ENCODE assay signal across 8 mouse cellular contexts in the genomic region with DNA sequence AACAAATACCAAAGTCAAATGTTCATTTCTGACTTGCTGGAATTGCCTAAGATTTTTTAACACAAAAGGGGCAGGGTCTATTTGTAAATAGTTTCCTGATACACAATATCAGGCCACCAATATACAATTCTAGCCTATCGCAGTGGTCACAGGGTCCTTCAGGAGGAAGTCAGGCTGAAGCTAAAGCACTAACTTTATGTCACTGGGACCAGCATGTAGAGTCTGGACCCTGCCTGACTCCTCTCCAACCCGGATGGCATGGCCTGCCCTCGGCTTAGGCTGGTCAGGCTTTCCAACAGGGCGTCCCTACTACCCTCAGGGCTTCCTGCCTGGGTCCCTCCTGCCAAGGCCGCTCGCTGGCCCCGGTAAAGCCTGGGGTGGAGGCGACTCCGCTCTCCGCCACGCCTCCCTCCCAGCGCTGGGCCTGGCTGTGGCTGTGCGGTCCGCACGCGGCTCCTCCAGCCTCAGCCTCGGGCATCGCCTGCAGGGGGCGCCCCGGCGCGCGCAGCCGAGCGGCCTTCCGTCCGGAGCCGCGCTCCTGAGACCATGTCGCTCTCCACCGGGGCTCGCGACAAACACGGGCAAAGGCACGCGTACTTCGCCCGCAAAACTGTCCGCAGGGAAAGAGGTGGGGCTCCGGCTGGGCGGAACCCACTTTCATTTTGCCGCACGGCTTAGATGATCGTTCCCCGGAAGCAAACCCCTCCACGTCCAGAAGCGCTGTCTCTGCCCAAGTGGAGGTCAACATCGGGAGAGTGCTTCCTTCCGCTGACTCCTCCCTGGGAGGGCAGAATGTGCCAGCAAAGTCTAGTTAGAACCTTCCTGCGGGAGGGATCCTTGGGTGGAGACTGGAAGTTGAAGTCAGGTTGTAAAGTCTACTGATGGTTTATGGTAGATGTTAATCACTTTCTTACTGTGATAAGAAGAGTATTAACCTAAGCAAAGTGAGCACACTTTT. TPM values are rescaled to one million over a fixed set of nuclear protein-coding genes. Genes with fewer than 3 reads are reported as not detected.
DNase-seq lines count a peak whose midpoint lies in the region; ATAC-seq and TF ChIP-seq lines count a peak whose summit lies in the region.
"Not testable (repeated sequence)": the region's sequence is repeated elsewhere in the genome, so short reads cannot be mapped to it uniquely, and the experiment has no call there.

No protein-coding gene starts in this region.

- H3K4me1 ChIP-seq in bone marrow macrophage, adult 2 months (ENCODE audit: control insufficient read depth, insufficient read depth, low read length); embryonic facial prominence, embryonic 15.5 days; kidney, embryonic 14.5 days (ENCODE audit: control insufficient read depth, insufficient read depth, low read length); limb, embryonic 14.5 days (ENCODE audit: control insufficient read depth, insufficient read depth, low read length); midbrain, embryonic 16.5 days (ENCODE audit: control insufficient read depth, insufficient read depth, low read length): not testable (repeated sequence)

- not testable (repeated sequence) for TF ChIP-seq CTCF in bone marrow macrophage, adult 2 months (IDR thresholded peaks at IDR 0.05; ENCODE audit: low read depth, low read length)

- peak overlapping the region; percentile 62 for H3K4me2 ChIP-seq in embryonic facial prominence, embryonic 15.5 days (replicated peaks)
- peak overlapping the region; percentile 45 for H3K4me2 ChIP-seq in kidney, embryonic 14.5 days (replicated peaks; ENCODE audit: low read depth, low read length)
- H3K4me2 ChIP-seq in limb, embryonic 14.5 days (replicated peaks; ENCODE audit: low read depth, low read length, severe bottlenecking) = peak overlapping the region; percentile 59
- peak overlapping the region; percentile 58 for H3K4me2 ChIP-seq in midbrain, embryonic 16.5 days (ENCODE audit: low read length)

- peak overlapping the region; percentile 68 for H3K27ac ChIP-seq in bone marrow macrophage, adult 2 months (ENCODE audit: insufficient read depth, low read depth, low read length)
- peak overlapping the region; percentile 80; the same call in 1 of the 2 replicates for H3K27ac ChIP-seq in embryonic facial prominence, embryonic 15.5 days (replicated peaks)
- H3K27ac ChIP-seq in kidney, embryonic 14.5 days (ENCODE audit: low read depth, low read length) = peak overlapping the region; percentile 67; the same call in 1 of the 2 replicates
- H3K27ac ChIP-seq in limb, embryonic 14.5 days (replicated peaks; ENCODE audit: low read depth, low read length) = 0 out of 2 replicates have a peak overlapping the region, but pooled peaks have one; percentile 33
- peak overlapping the region; percentile 22; the same call in 1 of the 2 replicates for H3K27ac ChIP-seq in midbrain, embryonic 16.5 days (ENCODE audit: low read length)

- under 1% methylated on average over 50 of the region's 50 CpGs for WGBS in embryonic facial prominence, embryonic 15.5 days
- 3% methylated on average over 50 of the region's 50 CpGs for WGBS in kidney, embryonic 14.5 days
- WGBS in limb, embryonic 14.5 days = 1% methylated on average over 45 of the region's 50 CpGs
- WGBS in midbrain, embryonic 16.5 days = 1% methylated on average over 48 of the region's 50 CpGs

- H3K9ac ChIP-seq in embryonic facial prominence, embryonic 15.5 days = 0 out of 2 replicates have a peak overlapping the region, but pooled peaks have one; percentile 4
- H3K9ac ChIP-seq in kidney, embryonic 14.5 days (ENCODE audit: low read depth, low read length) = peak overlapping the region; percentile 59
- H3K9ac ChIP-seq in limb, embryonic 14.5 days (ENCODE audit: low read depth, low read length, severe bottlenecking) = peak overlapping the region; percentile 59
- peak overlapping the region; percentile 65 for H3K9ac ChIP-seq in midbrain, embryonic 16.5 days (ENCODE audit: low read depth, low read length)

- H3K4me3 ChIP-seq in bone marrow macrophage, adult 2 months (ENCODE audit: insufficient read depth, low read length) = peak overlapping the region; percentile 62
- H3K4me3 ChIP-seq in embryonic facial prominence, embryonic 15.5 days (replicated peaks) = peak overlapping the region; percentile 54
- H3K4me3 ChIP-seq in kidney, embryonic 14.5 days (ENCODE audit: low read length) = peak overlapping the region; percentile 46
- peak overlapping the region; percentile 45 for H3K4me3 ChIP-seq in limb, embryonic 14.5 days (replicated peaks; ENCODE audit: low read length)
- H3K4me3 ChIP-seq in midbrain, embryonic 16.5 days (ENCODE audit: low read depth, low read length) = peak overlapping the region; percentile 43

- peak; percentile 91 for ATAC-seq in embryonic facial prominence, embryonic 15.5 days (ENCODE audit: insufficient number of reproducible peaks, low FRiP score, low TSS enrichment, low read depth)
- peak; percentile 96 for ATAC-seq in kidney, embryonic 14.5 days (ENCODE audit: low FRiP score, low TSS enrichment)
- ATAC-seq in limb, embryonic 14.5 days (ENCODE audit: low FRiP score, low read depth) = peak; percentile 93
- peak; percentile 94 for ATAC-seq in midbrain, embryonic 16.5 days

- not testable (repeated sequence) for H3K9me3 ChIP-seq in embryonic facial prominence, embryonic 15.5 days (replicated peaks); kidney, embryonic 14.5 days (ENCODE audit: control insufficient read depth, low read length); limb, embryonic 14.5 days (ENCODE audit: control insufficient read depth, low read length); midbrain, embryonic 16.5 days (replicated peaks; ENCODE audit: control insufficient read depth, low read length, poor library complexity, severe bottlenecking)

- peak; percentile 89 to 90 for DNase-seq in B cell, adult 2 months
- peak; percentile 91 to 92 for DNase-seq in heart, adult 9 months (ENCODE audit: low spot score in 2 of 2)
- DNase-seq in limb, embryonic 14.5 days (ENCODE audit: low spot score) = peak; percentile 66
- peak; percentile 85 to 87 for DNase-seq in spleen, postnatal 10 days (ENCODE audit: low spot score in 2 of 2)

- H3K36me3 ChIP-seq in embryonic facial prominence, embryonic 15.5 days; kidney, embryonic 14.5 days (ENCODE audit: control insufficient read depth, insufficient read depth, low read length); limb, embryonic 14.5 days (ENCODE audit: control insufficient read depth, insufficient read depth, low read length); midbrain, embryonic 16.5 days (ENCODE audit: control insufficient read depth, insufficient read depth, low read length): not testable (repeated sequence)

- TF ChIP-seq POLR2A in bone marrow macrophage, adult 2 months (IDR thresholded peaks at IDR 0.05; ENCODE audit: borderline replicate concordance, low read depth, low read length) = not testable (repeated sequence)
- TF ChIP-seq POLR2A in limb, embryonic 14.5 days (IDR thresholded peaks at IDR 0.05; ENCODE audit: borderline replicate concordance, extremely low read depth, insufficient read depth, insufficient read length) = peak; percentile 17; the same call in 1 of the 2 replicates

- H3K27me3 ChIP-seq in embryonic facial prominence, embryonic 15.5 days; kidney, embryonic 14.5 days (ENCODE audit: control insufficient read depth, insufficient read depth, low read length); limb, embryonic 14.5 days (ENCODE audit: control insufficient read depth, insufficient read depth, low read length); midbrain, embryonic 16.5 days (ENCODE audit: control insufficient read depth, insufficient read depth, low read depth, low read length): not testable (repeated sequence)

RNA-seq across cellular contexts. Expression of a gene that starts 21.3 kb away (rescaled TPM):
- 3.9 and 9.7 TPM in 2 replicates for polyA plus RNA-seq in bone marrow macrophage, adult 2 months (2012; ENCODE audit: insufficient read depth, insufficient read length, missing spikeins)
- polyA plus RNA-seq in embryonic facial prominence, embryonic 15.5 days (2015; fragmentation: Nextera tagmentation; extraction: Ambion mirVana) = 7.2 and 7.3 TPM in 2 replicates
- 8.5 and 9.6 TPM in 2 replicates for polyA plus RNA-seq in kidney, embryonic 14.5 days (2014; fragmentation: Nextera tagmentation; extraction: Ambion mirVana)
- polyA plus RNA-seq in limb, embryonic 14.5 days (2012; rRNA removed) = 7.7 and 9.4 TPM in 2 replicates
- polyA plus RNA-seq in limb, embryonic 14.5 days (2014; fragmentation: Nextera tagmentation; extraction: Ambion mirVana) = 6.9 and 7.0 TPM in 2 replicates
- 19.9 and 23.1 TPM in 2 replicates for polyA plus RNA-seq in midbrain, embryonic 16.5 days (2015; fragmentation: Nextera tagmentation; extraction: Ambion mirVana)

RNA-seq across cellular contexts. Expression of a gene that starts 24.7 kb away (rescaled TPM):
- polyA plus RNA-seq in bone marrow macrophage, adult 2 months (2012; ENCODE audit: insufficient read depth, insufficient read length, missing spikeins) = 105 and 108 TPM in 2 replicates
- polyA plus RNA-seq in embryonic facial prominence, embryonic 15.5 days (2015; fragmentation: Nextera tagmentation; extraction: Ambion mirVana) = 44.9 and 50.4 TPM in 2 replicates
- 36.0 and 62.8 TPM in 2 replicates for polyA plus RNA-seq in kidney, embryonic 14.5 days (2014; fragmentation: Nextera tagmentation; extraction: Ambion mirVana)
- polyA plus RNA-seq in limb, embryonic 14.5 days (2012; rRNA removed) = 115 and 130 TPM in 2 replicates
- 46.3 and 56.4 TPM in 2 replicates for polyA plus RNA-seq in limb, embryonic 14.5 days (2014; fragmentation: Nextera tagmentation; extraction: Ambion mirVana)
- polyA plus RNA-seq in midbrain, embryonic 16.5 days (2015; fragmentation: Nextera tagmentation; extraction: Ambion mirVana) = 51.0 and 60.8 TPM in 2 replicates

RNA-seq across cellular contexts. Expression of a gene that starts 25.1 kb away (rescaled TPM):
- 21.2 and 25.9 TPM in 2 replicates for polyA plus RNA-seq in bone marrow macrophage, adult 2 months (2012; ENCODE audit: insufficient read depth, insufficient read length, missing spikeins)
- polyA plus RNA-seq in embryonic facial prominence, embryonic 15.5 days (2015; fragmentation: Nextera tagmentation; extraction: Ambion mirVana) = 31.5 and 34.1 TPM in 2 replicates
- polyA plus RNA-seq in kidney, embryonic 14.5 days (2014; fragmentation: Nextera tagmentation; extraction: Ambion mirVana) = 34.2 and 39.9 TPM in 2 replicates
- polyA plus RNA-seq in limb, embryonic 14.5 days (2012; rRNA removed) = 27.2 and 30.1 TPM in 2 replicates
- polyA plus RNA-seq in limb, embryonic 14.5 days (2014; fragmentation: Nextera tagmentation; extraction: Ambion mirVana) = 25.8 and 31.5 TPM in 2 replicates
- polyA plus RNA-seq in midbrain, embryonic 16.5 days (2015; fragmentation: Nextera tagmentation; extraction: Ambion mirVana) = 53.7 and 60.1 TPM in 2 replicates

RNA-seq across cellular contexts. Expression of a gene that starts 32.1 kb away (rescaled TPM):
- 0.86 and 0.87 TPM in 2 replicates for polyA plus RNA-seq in bone marrow macrophage, adult 2 months (2012; ENCODE audit: insufficient read depth, insufficient read length, missing spikeins)
- 2.4 and 3.2 TPM in 2 replicates for polyA plus RNA-seq in embryonic facial prominence, embryonic 15.5 days (2015; fragmentation: Nextera tagmentation; extraction: Ambion mirVana)
- polyA plus RNA-seq in kidney, embryonic 14.5 days (2014; fragmentation: Nextera tagmentation; extraction: Ambion mirVana) = 2.7 and 5.8 TPM in 2 replicates
- polyA plus RNA-seq in limb, embryonic 14.5 days (2012; rRNA removed) = 1.7 TPM in 2 replicates
- 1.9 and 2.0 TPM in 2 replicates for polyA plus RNA-seq in limb, embryonic 14.5 days (2014; fragmentation: Nextera tagmentation; extraction: Ambion mirVana)
- 7.0 TPM in 2 replicates for polyA plus RNA-seq in midbrain, embryonic 16.5 days (2015; fragmentation: Nextera tagmentation; extraction: Ambion mirVana)

Comparison
In these comparisons a context has a peak if more than half of its experiments do, and no peak if none do; other contexts are left out.
1. Peak in every context shown above with its lines: DNase-seq, ATAC-seq, H3K4me3 ChIP-seq and H3K27ac ChIP-seq.
2. H3K27ac ChIP-seq: peak in every context shown above with its lines; median percentile 80 in embryonic facial prominence, embryonic 15.5 days; 68 in bone marrow macrophage, adult 2 months; 67 in kidney, embryonic 14.5 days; 33 in limb, embryonic 14.5 days; 22 in midbrain, embryonic 16.5 days.
3. H3K9ac ChIP-seq: peak in every context shown above with its lines; median percentile 65 in midbrain, embryonic 16.5 days; 59 in kidney, embryonic 14.5 days; 59 in limb, embryonic 14.5 days; 4 in embryonic facial prominence, embryonic 15.5 days.